Mouse (Mus musculus) MEL (cell line): ENCODE measurements around the gene Vegfa. TPM values are rescaled to one million over a fixed set of nuclear protein-coding genes. Genes with fewer than 3 reads are reported as not detected.
A peak's percentile ranks its signal among the peaks of the same experiment; 100 is the strongest.

Experiments
- DNase-seq: peaks from one replicate; pipeline ENCODE4 v3.0.0; 2011; ENCODE audit warnings: low read depth, low spot score
- H3K27ac ChIP-seq: 2 replicates; pipeline ENCODE4 v1.5.1; 2012; ENCODE audit warnings: low read depth, mild to moderate bottlenecking, control low read depth, low read length, moderate library complexity; ENCODE audit not compliant: control insufficient read depth
- H3K27me3 ChIP-seq, 2 experiments: fragments of 150-350 bp in 1 of 2; sonication (generic) in 1 of 2; 2 replicates each; pipeline ENCODE4 v1.6.1; 2012; ENCODE audit warnings: low read length in 2 of 2, mild to moderate bottlenecking in 2 of 2, improper control_type of control experiment in 1 of 2, moderate library complexity in 1 of 2; ENCODE audit not compliant: insufficient read depth in 2 of 2, control insufficient read depth in 1 of 2
- H3K36me3 ChIP-seq, 2 experiments: 2 replicates each; pipeline ENCODE4 v1.6.1; 2012 to 2014; ENCODE audit warnings: low read length in 2 of 2, improper control_type of control experiment in 1 of 2, inconsistent platforms in 1 of 2, mild to moderate bottlenecking in 1 of 2; ENCODE audit not compliant: insufficient read depth in 2 of 2, control insufficient read depth in 1 of 2
- H3K4me1 ChIP-seq, 2 experiments: fragments of 150-350 bp in 1 of 2; sonication (generic) in 1 of 2; 2 replicates each; pipeline ENCODE4 v1.6.1; 2012; ENCODE audit warnings: low read length in 2 of 2, improper control_type of control experiment in 1 of 2, mild to moderate bottlenecking in 1 of 2; ENCODE audit not compliant: insufficient read depth in 2 of 2, control insufficient read depth in 1 of 2
- H3K4me3 ChIP-seq, 2 experiments: fragments of 150-350 bp in 1 of 2; sonication (generic) in 1 of 2; 2 replicates each; pipeline ENCODE4 v1.5.1; 2012; ENCODE audit warnings: low read depth in 2 of 2, low read length in 2 of 2, mild to moderate bottlenecking in 2 of 2, moderate library complexity in 2 of 2, control low read depth in 1 of 2, improper control_type of control experiment in 1 of 2; ENCODE audit not compliant: control insufficient read depth in 1 of 2, insufficient read depth in 1 of 2
- H3K79me2 ChIP-seq: 2 replicates; pipeline ENCODE4 v1.6.1; 2012; ENCODE audit warnings: mild to moderate bottlenecking, low read length, moderate library complexity; ENCODE audit not compliant: control insufficient read depth, poor library complexity, insufficient read depth
- H3K9ac ChIP-seq: 2 replicates; pipeline ENCODE4 v1.6.1; 2012; ENCODE audit warnings: low read depth, mild to moderate bottlenecking, control low read depth, low read length, moderate library complexity; ENCODE audit not compliant: control insufficient read depth, poor library complexity, severe bottlenecking
- H3K9me3 ChIP-seq: fragments of 150-350 bp; sonication (generic); replicated peaks from 2 replicates; pipeline ENCODE4 v1.6.1; 2012; ENCODE audit warnings: mild to moderate bottlenecking, low read length, improper control_type of control experiment, moderate library complexity; ENCODE audit not compliant: insufficient read depth
- CHD1 ChIP-seq: IDR thresholded peaks from 2 replicates; pipeline ENCODE4 v1.6.1; 2012; ENCODE audit warnings: low read depth, mild to moderate bottlenecking, inconsistent platforms, low read length, improper control_type of control experiment
- CHD2 ChIP-seq: IDR thresholded peaks from 2 replicates; pipeline ENCODE4 v1.6.1; 2011; ENCODE audit warnings: low read length, improper control_type of control experiment
- CTCF ChIP-seq, 3 experiments: IDR thresholded peaks in 2 of 3; conservative IDR thresholded peaks in 1 of 3; 2 replicates each; pipeline ENCODE4 v1.5.1; 2011 to 2012; ENCODE audit warnings: low read length in 3 of 3, low read depth in 2 of 3, mild to moderate bottlenecking in 2 of 3, improper control_type of control experiment in 1 of 3, inconsistent platforms in 1 of 3, mixed read lengths in 1 of 3, moderate library complexity in 1 of 3; ENCODE audit not compliant: control insufficient read depth in 1 of 3, insufficient read depth in 1 of 3, poor library complexity in 1 of 3, severe bottlenecking in 1 of 3
- E2F4 ChIP-seq: IDR thresholded peaks from 2 replicates; pipeline ENCODE4 v1.6.1; 2011; ENCODE audit warnings: low read depth, low read length, improper control_type of control experiment, borderline replicate concordance
- EP300 ChIP-seq, 2 experiments: IDR thresholded peaks; 2 replicates each; pipeline ENCODE4 v1.6.1; 2011; ENCODE audit warnings: improper control_type of control experiment in 2 of 2, low read length in 2 of 2, low read depth in 1 of 2, mild to moderate bottlenecking in 1 of 2
- ETS1 ChIP-seq: IDR thresholded peaks from 2 replicates; pipeline ENCODE4 v1.6.1; 2012; ENCODE audit warnings: low read depth, mild to moderate bottlenecking, inconsistent platforms, low read length, improper control_type of control experiment, moderate library complexity
- GABPA ChIP-seq: IDR thresholded peaks from 2 replicates; pipeline ENCODE4 v1.6.1; 2012; ENCODE audit warnings: low read depth, mild to moderate bottlenecking, inconsistent platforms, low read length, improper control_type of control experiment, moderate library complexity
- HCFC1 ChIP-seq: IDR thresholded peaks from 2 replicates; pipeline ENCODE4 v1.6.1; 2012; ENCODE audit warnings: low read depth, mild to moderate bottlenecking, inconsistent platforms, low read length, improper control_type of control experiment, moderate library complexity
- KAT2A ChIP-seq: conservative IDR thresholded peaks from 2 replicates; pipeline ENCODE4 v1.6.1; 2012; ENCODE audit warnings: low read depth, low read length, improper control_type of control experiment, inconsistent platforms
- MAX ChIP-seq: IDR thresholded peaks from 2 replicates; pipeline ENCODE4 v1.6.1; 2011; ENCODE audit warnings: low read length, improper control_type of control experiment
- MEF2A ChIP-seq: IDR thresholded peaks from 2 replicates; pipeline ENCODE4 v1.6.1; 2014; ENCODE audit warnings: low read depth, mild to moderate bottlenecking, inconsistent platforms, low read length, improper control_type of control experiment; ENCODE audit not compliant: poor library complexity, insufficient replicate concordance, severe bottlenecking; ENCODE audit errors: extremely low read depth
- MXI1 ChIP-seq: IDR thresholded peaks from 2 replicates; pipeline ENCODE4 v1.6.1; 2011; ENCODE audit warnings: mild to moderate bottlenecking, low read depth, low read length, improper control_type of control experiment
- NELFE ChIP-seq: IDR thresholded peaks from 2 replicates; pipeline ENCODE4 v1.6.1; 2011; ENCODE audit warnings: low read depth, low read length, improper control_type of control experiment
- NRF1 ChIP-seq: IDR thresholded peaks from 2 replicates; pipeline ENCODE4 v1.6.1; 2014; ENCODE audit warnings: low read depth, mild to moderate bottlenecking, inconsistent platforms, low read length, improper control_type of control experiment, moderate library complexity; ENCODE audit not compliant: poor library complexity, insufficient read depth, severe bottlenecking
- POLR2A ChIP-seq, 2 experiments: IDR thresholded peaks; 2 replicates each; pipeline ENCODE4 v1.6.1; 2011 to 2012; ENCODE audit warnings: low read length in 2 of 2, mild to moderate bottlenecking in 2 of 2, control low read depth in 1 of 2, improper control_type of control experiment in 1 of 2, low read depth in 1 of 2, moderate library complexity in 1 of 2; ENCODE audit not compliant: control insufficient read depth in 1 of 2, insufficient read depth in 1 of 2, poor library complexity in 1 of 2
- POLR2AphosphoS5 ChIP-seq: IDR thresholded peaks from 2 replicates; pipeline ENCODE4 v1.6.1; 2012; ENCODE audit warnings: low read depth, borderline replicate concordance, mild to moderate bottlenecking, inconsistent platforms, low read length, moderate library complexity, mixed read lengths
- RAD21 ChIP-seq: IDR thresholded peaks from 2 replicates; pipeline ENCODE4 v1.6.1; 2011; ENCODE audit warnings: mild to moderate bottlenecking, low read depth, low read length, improper control_type of control experiment
- SIN3A ChIP-seq: IDR thresholded peaks from 2 replicates; pipeline ENCODE4 v1.6.1; 2012; ENCODE audit warnings: low read length, improper control_type of control experiment, inconsistent platforms
- TBP ChIP-seq: IDR thresholded peaks from 2 replicates; pipeline ENCODE4 v1.8.0; 2011; ENCODE audit warnings: low read depth, low read length, improper control_type of control experiment
- TCF12 ChIP-seq: IDR thresholded peaks from 2 replicates; pipeline ENCODE4 v1.6.1; 2014; ENCODE audit warnings: low read depth, mild to moderate bottlenecking, inconsistent platforms, low read length, improper control_type of control experiment, moderate library complexity
- UBTF ChIP-seq: IDR thresholded peaks from 2 replicates; pipeline ENCODE4 v1.6.1; 2012; ENCODE audit warnings: low read depth, mild to moderate bottlenecking, inconsistent platforms, low read length, improper control_type of control experiment, moderate library complexity, borderline replicate concordance; ENCODE audit not compliant: insufficient read depth
- USF2 ChIP-seq, 2 experiments: IDR thresholded peaks; 2 replicates each; pipeline ENCODE4 v1.6.1; 2011 to 2012; ENCODE audit warnings: improper control_type of control experiment in 2 of 2, low read length in 2 of 2, borderline replicate concordance in 1 of 2, inconsistent platforms in 1 of 2, low read depth in 1 of 2, mild to moderate bottlenecking in 1 of 2; ENCODE audit not compliant: insufficient read depth in 1 of 2
- polyA plus RNA-seq, 2 experiments: library from polyadenylated mRNA; stranded (reverse) in 1 of 2; unstranded in 1 of 2; fragments of >175 nt in 1 of 2; fragments of >200 nt in 1 of 2; gene quantifications; 2 replicates each; pipeline versions ENCODE4 v1.2.1 to v1.2.4; 2012; ENCODE audit warnings: low replicate concordance in 2 of 2, low read depth in 1 of 2; ENCODE audit not compliant: insufficient read length in 2 of 2, insufficient read depth in 1 of 2, missing spikeins in 1 of 2
- total RNA-seq: library from RNA; depleted of rRNA; stranded (reverse); fragments of 300-350 nt; gene quantifications from 2 replicates; pipeline ENCODE4 v1.2.3, GENCODE M21; 2012

The Vegfa gene
- total and polyA plus RNA-seq, 3 experiments, result 16.1 to 38.6 TPM; not detected in 1

DNA sequence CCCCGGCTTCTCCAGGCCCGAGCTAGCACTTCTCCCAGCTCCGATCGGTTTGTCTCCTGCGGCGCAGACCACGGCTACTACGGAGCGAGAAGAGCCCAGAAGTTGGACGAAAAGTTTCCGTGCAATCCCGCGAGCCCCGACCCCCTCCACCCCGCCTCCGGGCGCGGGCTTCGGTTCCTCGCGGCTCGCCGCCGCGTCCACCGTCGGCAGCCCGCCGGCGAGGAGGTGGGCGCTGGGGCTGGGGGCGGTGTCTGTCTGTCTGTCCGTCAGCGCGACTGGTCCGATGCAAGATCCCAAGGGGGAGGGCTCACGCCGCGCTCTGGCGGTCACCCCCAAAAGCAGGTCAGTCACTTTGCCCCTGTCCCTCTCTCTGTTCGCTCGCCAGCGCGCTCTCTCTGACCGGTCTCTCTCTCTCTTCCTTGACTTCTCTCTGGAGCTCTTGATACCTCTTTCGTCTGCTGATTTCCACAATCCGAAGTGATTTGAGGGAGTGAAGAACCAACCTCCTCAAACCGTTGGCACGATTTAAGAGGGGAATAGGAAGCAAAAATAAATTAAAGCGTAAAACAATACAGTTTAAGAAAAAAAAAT is 453 bp downstream of the Vegfa start:
- no peaks in the 10 kb centered on the region for H3K27me3 ChIP-seq
- DNase-seq, result no peak
- peak overlapping the region; percentile 99 for H3K9ac ChIP-seq
- peak overlapping the region; percentile 83 for H3K27ac ChIP-seq
- peaks cover 44% of the 10 kb centered on the region for H3K79me2 ChIP-seq
- H3K9me3 ChIP-seq, result no peaks in the 10 kb centered on the region
- H3K36me3 ChIP-seq, result peaks cover 3 to 4% of the 10 kb centered on the region in 2 experiments; a peak in 3 of 4 replicates
- H3K4me3 ChIP-seq, result peak overlapping the region; percentile 96 to 97
- peaks cover 0 to 8% of the 10 kb centered on the region in 2 experiments; a peak in 2 of 4 replicates for H3K4me1 ChIP-seq
- TF ChIP-seq TBP (no peak), UBTF (peak; percentile 35; the same call in 1 of the 2 replicates), CHD2 (no peak), USF2 (IDR thresholded peaks at IDR 0.05; ENCODE audit: borderline replicate concordance in 1 of 2, insufficient read depth in 1 of 2, low read depth in 1 of 2, low read length in 2 of 2) (no peak), EP300 (IDR thresholded peaks at IDR 0.05; ENCODE audit: low read depth in 1 of 2, low read length in 2 of 2) (no peak), MXI1 (0 out of 2 replicates have a peak, but pooled peaks have one; percentile 6), MEF2A (no peak), CTCF (IDR thresholded peaks at IDR 0.05 in 2 of 3, conservative IDR thresholded peaks at IDR 0.05 in 1 of 3; ENCODE audit: control insufficient read depth in 1 of 3, insufficient read depth in 1 of 3, low read depth in 2 of 3, low read length in 3 of 3, poor library complexity in 1 of 3, severe bottlenecking in 1 of 3) (no peak), NELFE (no peak), TCF12 (no peak), SIN3A (no peak), E2F4 (no peak), GABPA (no peak), NRF1 (no peak), POLR2AphosphoS5 (no peak)
- TF ChIP-seq, all 39 proteins: peak for 2

DNA sequence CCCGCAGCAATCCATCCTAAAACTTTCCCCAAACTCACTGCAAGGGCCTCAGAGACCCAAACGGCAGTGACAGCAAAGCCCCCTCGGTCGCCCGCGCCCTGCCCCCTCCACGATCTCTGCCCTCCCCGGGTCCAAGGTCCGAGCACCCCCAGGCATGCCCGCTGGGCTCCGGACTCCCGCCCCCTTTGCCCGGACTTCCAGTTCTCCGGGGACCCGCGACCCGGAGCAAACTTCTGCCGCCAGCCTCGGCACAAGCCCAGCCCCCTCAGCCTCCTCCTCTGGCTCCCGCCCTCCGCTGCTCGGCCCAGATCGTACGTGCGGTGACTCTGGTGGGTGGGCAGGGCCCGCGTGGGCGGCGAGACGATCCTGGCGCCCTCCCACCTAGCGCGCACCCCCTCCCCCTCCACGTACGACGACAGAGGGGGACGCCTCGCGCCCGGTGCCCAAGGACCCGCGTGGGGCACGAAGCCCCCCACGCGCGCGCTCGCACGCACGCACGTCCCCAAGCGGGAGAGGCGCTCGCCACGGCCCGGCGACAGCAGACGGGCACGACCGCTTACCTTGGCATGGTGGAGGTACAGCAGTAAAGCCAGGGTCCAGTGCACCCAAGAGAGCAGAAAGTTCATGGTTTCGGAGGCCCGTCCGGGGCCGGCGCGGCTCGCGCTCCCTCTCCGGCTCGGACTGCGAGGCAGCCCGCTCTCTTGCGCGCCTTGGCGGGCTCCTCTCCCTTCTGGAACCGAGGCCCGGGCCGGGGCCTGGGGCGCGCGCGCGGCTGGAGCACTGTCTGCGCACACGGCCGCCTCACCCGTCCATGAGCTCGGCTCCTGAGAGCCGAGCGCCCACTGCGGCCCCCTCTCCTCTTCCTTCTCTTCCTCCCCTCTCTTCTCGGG is 1.2 kb downstream of the Vegfa start:
- no peaks in the 10 kb centered on the region for H3K27me3 ChIP-seq
- H3K9me3 ChIP-seq, result no peaks in the 10 kb centered on the region
- TF ChIP-seq TCF12, result peak; percentile 8
- peak; percentile 14; the same call in 1 of the 2 replicates for TF ChIP-seq ETS1
- TF ChIP-seq POLR2A (IDR thresholded peaks at IDR 0.05; ENCODE audit: control insufficient read depth in 1 of 2, insufficient read depth in 1 of 2, low read depth in 1 of 2, low read length in 2 of 2, poor library complexity in 1 of 2), result peak in 1 of 2 experiments; percentile 37; a peak in 2 of 4 replicates
- TF ChIP-seq CHD1, result peak; percentile 26; the same call in 1 of the 2 replicates
- TF ChIP-seq HCFC1, result 0 out of 2 replicates have a peak, but pooled peaks have one; percentile 24
- TF ChIP-seq SIN3A, result peak; percentile 54; the same call in 1 of the 2 replicates
- TF ChIP-seq CTCF (IDR thresholded peaks at IDR 0.05 in 2 of 3, conservative IDR thresholded peaks at IDR 0.05 in 1 of 3; ENCODE audit: control insufficient read depth in 1 of 3, insufficient read depth in 1 of 3, low read depth in 2 of 3, low read length in 3 of 3, poor library complexity in 1 of 3, severe bottlenecking in 1 of 3), result no peak
- TF ChIP-seq RAD21, result no peak
- no peak for TF ChIP-seq KAT2A
- TF ChIP-seq MAX, result peak; percentile 24; the same call in 1 of the 2 replicates
- peaks cover 0 to 8% of the 10 kb centered on the region in 2 experiments; a peak in 2 of 4 replicates for H3K4me1 ChIP-seq
- peak; percentile 85 for DNase-seq
- peaks cover 4 to 8% of the 10 kb centered on the region in 2 experiments for H3K36me3 ChIP-seq
- peak overlapping the region; percentile 96 to 97 for H3K4me3 ChIP-seq
- peak overlapping the region; percentile 83 for H3K27ac ChIP-seq
- H3K9ac ChIP-seq, result peak overlapping the region; percentile 99
- peaks cover 46% of the 10 kb centered on the region for H3K79me2 ChIP-seq
